Mouse (Mus musculus): ENCODE measurements around the gene Ndufv3. TPM values are rescaled to one million over a fixed set of nuclear protein-coding genes. Genes with fewer than 3 reads are reported as not detected.
A peak's percentile ranks its signal among the peaks of the same experiment; 100 is the strongest.

Gene Ndufv3
- polyA plus RNA-seq (2012; rRNA removed) = 79.5 and 101 TPM in 2 replicates

DNA sequence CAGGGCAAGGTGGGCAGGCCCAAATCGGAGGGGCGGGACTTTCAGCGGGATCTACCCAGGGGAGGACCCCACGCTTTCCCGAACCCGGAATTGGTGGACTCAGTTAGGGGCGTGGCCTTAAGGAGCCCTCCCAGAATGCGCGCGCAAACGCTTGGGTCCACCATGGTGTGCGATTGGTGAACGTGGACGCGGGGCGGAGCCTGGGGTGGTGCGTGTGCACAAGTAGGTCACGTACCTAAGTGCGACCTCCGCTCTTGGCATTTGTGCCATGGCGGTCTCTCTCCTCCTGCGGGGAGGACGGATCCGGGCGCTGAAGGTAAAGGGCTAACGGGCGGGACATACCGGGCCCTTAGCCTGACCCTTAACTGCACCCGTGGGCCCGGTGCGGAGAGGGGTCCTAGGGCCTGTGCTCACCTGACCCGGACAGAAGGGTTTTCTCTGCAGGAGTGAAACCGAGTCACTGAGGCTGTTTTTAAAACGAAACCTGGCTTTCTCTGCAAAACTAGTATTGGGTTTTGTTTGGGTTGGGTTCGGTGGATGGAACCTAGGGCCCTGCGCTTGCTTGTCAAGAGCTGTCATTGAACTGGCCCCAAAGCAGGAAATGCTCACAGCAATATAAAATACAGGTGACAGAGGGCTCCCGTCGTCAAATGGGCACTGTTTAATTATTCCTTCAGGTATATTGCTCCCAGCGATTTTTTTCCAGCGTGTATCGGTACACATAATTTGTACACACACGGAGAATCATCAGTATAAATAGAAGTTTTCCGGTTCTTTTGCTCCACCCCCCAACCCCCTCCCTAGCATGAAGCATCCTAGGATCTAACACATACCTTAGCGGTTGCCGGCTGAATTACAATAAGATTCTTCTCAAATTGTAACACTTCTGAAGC, at the start of gene Ndufv3, which contains the start of gene Wdr4:
Ndufv3 (plus strand) TSS at position 170 of the 893 bp plus-strand sequence.
Wdr4 (minus strand) TSS at position 35 of the 893 bp plus-strand sequence.
- peak; percentile 98 for DNase-seq
- Histone ChIP-seq H3K4me1 (ENCODE audit: control insufficient read depth, insufficient read depth, low read length) (no peaks in the 10 kb centered on the region; the same call in 1 of the 2 replicates), H3K4me3 (replicated peaks; ENCODE audit: extremely low read depth, low read depth, low read length) (peak within 1 kb of the TSS; percentile 83)
- TF ChIP-seq CTCF (IDR thresholded peaks at IDR 0.05; ENCODE audit: insufficient read depth, low read length) (no peak), POLR2A (IDR thresholded peaks at IDR 0.05; ENCODE audit: borderline replicate concordance, extremely low read depth, low read depth, low read length) (peak; percentile 97; the same call in 1 of the 2 replicates)
- WGBS = under 1% methylated on average over 45 of the region's 45 CpGs

DNA sequence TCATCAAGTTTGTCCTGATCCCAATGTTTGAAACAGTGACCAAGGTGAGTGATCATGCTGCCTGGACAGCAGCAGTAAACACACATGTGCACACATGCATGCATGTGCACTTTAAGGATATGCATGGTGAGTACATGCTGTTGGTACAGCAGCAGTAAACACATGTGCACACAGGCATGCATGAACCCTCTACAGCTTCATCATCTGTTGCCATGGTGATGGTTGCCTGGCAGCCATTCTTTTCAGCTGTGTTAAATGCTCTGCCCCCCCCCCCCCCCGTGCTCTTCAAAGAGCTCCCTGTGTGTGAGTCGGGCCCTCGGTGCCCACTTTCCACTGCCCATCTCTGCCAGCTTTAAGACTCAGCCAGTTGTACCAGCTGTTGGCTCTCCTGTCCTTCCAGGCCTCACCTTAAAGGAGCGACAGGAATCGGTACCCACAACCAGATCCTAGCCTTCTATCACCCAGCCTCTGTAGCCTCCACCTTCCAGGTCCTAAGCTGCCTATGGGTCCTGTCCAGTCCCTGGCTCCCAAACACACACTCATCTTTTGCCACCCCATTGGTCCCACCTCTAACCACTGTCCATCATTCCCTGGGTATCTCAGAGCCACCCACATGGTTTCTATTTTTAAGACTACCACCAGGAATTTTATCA, 49.0 kb upstream of the Ndufv3 start:
- 80% methylated on average over 5 of the region's 5 CpGs for WGBS
- DNase-seq = no peak

DNA sequence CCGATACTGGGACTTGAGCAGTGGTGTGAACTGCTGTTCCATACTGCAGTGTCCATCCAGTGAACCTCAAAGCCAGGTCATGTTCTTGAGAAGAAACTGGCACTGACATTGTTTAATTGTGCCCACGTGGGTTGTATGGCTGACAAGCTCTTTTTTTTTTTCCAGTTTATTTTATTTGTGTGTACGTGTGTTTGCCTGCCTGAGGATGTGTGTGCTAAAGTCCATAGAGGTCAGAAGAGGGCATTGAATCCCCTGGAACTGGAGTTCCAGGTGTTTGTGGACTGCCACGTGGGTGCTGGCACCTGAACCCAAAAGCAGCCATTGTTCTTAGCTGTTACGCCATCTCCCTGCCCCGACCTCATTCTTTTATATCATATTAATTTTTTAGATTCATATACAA, 45.5 kb upstream of the Ndufv3 start:
- H3K4me3 ChIP-seq (replicated peaks; ENCODE audit: extremely low read depth, low read depth, low read length) = no peak overlapping the region
- H3K4me1 ChIP-seq (ENCODE audit: control insufficient read depth, insufficient read depth, low read length) = no peaks in the 10 kb centered on the region
- no peak for DNase-seq
- 76% methylated on average over 6 of the region's 6 CpGs for WGBS
- TF ChIP-seq POLR2A (IDR thresholded peaks at IDR 0.05; ENCODE audit: borderline replicate concordance, extremely low read depth, low read depth, low read length) (no peak), CTCF (IDR thresholded peaks at IDR 0.05; ENCODE audit: insufficient read depth, low read length) (no peak)

More for the DNA sequence above, 49.0 kb upstream of the Ndufv3 start:
- H3K4me1 ChIP-seq (ENCODE audit: control insufficient read depth, insufficient read depth, low read length) = no peaks in the 10 kb centered on the region
- TF ChIP-seq POLR2A (IDR thresholded peaks at IDR 0.05; ENCODE audit: borderline replicate concordance, extremely low read depth, low read depth, low read length) (no peak), CTCF (IDR thresholded peaks at IDR 0.05; ENCODE audit: insufficient read depth, low read length) (no peak)
- H3K4me3 ChIP-seq (replicated peaks; ENCODE audit: extremely low read depth, low read depth, low read length) = no peak overlapping the region

DNA sequence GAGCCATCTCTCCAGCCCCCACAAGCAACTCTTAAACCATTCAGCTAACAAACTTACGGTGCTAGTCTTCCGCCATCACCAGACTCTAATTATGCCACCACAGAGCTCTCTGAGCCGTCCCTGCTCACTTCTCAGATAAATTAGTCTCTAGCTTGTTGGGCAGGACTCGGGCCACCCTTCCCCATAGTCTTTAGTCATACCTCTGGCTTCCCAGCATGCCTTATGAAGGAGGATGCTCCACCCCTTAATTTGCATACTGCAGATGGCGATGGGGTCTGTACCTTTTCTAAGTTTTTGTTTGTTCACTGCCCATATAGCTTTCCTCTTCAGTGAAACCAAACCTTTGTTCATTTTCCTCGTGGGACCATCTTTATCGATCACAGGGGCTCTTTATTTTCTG, 41.3 kb upstream of the Ndufv3 start:
- TF ChIP-seq CTCF (IDR thresholded peaks at IDR 0.05; ENCODE audit: insufficient read depth, low read length) (no peak), POLR2A (IDR thresholded peaks at IDR 0.05; ENCODE audit: borderline replicate concordance, extremely low read depth, low read depth, low read length) (no peak)
- DNase-seq = no peak
- no peak overlapping the region for H3K4me3 ChIP-seq (replicated peaks; ENCODE audit: extremely low read depth, low read depth, low read length)
- WGBS = 82% methylated on average over 7 of the region's 7 CpGs
- no peaks in the 10 kb centered on the region; the same call in 1 of the 2 replicates for H3K4me1 ChIP-seq (ENCODE audit: control insufficient read depth, insufficient read depth, low read length)

DNA sequence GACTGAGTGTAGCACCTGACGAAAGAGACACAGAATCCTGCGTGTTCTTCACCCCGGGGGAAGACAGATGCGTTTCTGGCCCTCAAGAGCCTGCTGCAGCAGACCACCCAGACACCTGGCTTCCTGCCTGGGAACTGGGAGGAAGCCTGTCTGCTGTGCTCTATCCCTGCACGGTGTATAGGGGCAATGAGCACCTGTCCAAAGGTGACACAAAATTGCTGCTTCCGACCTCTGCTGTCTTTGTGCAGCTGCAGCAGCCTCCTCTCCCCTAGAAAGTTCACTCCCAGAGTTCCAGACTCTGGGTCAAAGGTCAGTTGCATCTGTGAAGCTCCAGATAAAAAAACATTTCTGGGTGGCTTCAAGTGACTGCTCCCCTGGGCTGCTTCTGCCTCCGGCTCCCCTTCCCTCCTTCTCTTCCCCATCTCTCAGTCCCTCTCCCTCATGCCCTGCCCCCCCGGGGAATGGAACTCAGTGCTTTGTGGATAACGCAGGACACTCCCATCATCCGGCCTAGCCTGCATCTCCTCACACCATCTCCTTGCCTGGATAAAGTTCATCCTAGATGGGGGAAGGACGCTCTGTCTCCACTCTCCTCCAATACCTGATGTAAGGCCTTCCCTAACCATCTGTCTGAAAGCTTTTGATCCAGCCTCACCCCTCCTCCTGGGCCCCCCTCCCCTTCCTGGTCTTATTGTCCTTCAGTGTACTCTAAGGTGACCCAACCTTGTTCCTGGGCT, 40.6 kb upstream of the Ndufv3 start:
- no peaks in the 10 kb centered on the region; the same call in 1 of the 2 replicates for H3K4me1 ChIP-seq (ENCODE audit: control insufficient read depth, insufficient read depth, low read length)
- TF ChIP-seq POLR2A (IDR thresholded peaks at IDR 0.05; ENCODE audit: borderline replicate concordance, extremely low read depth, low read depth, low read length) = no peak
- no peak for TF ChIP-seq CTCF (IDR thresholded peaks at IDR 0.05; ENCODE audit: insufficient read depth, low read length)
- DNase-seq = no peak
- H3K4me3 ChIP-seq (replicated peaks; ENCODE audit: extremely low read depth, low read depth, low read length) = no peak overlapping the region
- WGBS = 59% methylated on average over 11 of the region's 11 CpGs

DNA sequence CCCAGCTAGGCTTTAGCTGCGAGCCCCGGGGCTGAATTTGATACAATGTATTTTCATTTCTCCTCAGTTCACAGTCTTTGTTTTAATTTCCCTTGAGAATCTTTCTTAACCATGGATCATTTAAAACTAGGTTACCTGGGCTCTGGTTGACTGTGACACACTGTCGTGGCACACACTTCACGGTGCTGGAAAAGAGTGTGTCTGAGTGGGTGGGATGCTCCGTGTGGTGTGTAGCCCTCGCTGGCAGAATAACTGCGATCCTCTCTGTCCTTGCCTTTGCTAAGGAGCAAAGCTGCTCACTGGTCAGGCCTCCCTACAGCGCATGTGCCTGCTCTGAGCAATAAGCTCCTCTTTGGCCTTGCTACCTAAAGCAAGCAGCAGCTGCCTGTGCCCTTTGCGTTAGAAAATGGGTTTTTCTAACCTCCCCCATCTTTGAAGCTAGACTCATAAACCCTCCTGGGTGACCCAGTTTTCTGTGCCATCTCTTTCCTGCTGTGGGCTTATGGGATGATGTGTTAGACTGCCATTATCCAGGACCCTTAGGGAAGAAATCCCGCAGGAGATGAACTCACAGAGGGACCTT, 33.2 kb upstream of the Ndufv3 start:
- no peaks in the 10 kb centered on the region; the same call in 1 of the 2 replicates for H3K4me1 ChIP-seq (ENCODE audit: control insufficient read depth, insufficient read depth, low read length)
- no peak for TF ChIP-seq POLR2A (IDR thresholded peaks at IDR 0.05; ENCODE audit: borderline replicate concordance, extremely low read depth, low read depth, low read length)
- no peak for TF ChIP-seq CTCF (IDR thresholded peaks at IDR 0.05; ENCODE audit: insufficient read depth, low read length)
- WGBS = 79% methylated on average over 10 of the region's 10 CpGs
- no peak for DNase-seq
- H3K4me3 ChIP-seq (replicated peaks; ENCODE audit: extremely low read depth, low read depth, low read length) = no peak overlapping the region

DNA sequence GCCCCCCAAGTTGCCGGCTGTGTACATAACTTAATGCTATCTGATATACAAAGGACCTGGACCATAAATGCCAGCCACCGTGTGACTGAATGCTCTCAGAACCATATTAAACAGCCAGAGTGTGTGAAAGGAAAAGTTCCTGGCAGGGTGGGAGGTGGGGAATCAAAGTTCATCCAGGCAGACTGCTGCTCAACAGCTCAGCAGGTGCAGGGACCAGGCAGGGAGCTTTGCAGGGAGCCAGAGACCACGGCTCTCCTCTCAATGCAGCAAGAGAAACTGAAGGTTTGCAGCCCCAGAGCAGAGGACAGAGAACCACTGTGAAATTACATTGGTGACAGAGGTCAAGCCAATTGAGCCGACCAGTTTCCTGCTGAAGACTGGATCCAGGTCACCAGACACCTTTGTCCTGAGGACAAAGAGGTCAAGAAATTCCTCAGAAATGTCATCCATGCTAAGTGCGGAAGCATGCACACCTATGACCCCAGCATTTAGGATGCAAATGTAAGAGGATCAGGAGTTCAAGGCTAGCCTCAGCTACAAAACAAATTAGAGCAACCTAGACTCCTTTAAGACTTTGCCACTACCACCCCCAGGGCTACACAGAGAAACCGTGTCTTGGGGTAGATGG, 32.4 kb upstream of the Ndufv3 start:
- no peak overlapping the region for H3K4me3 ChIP-seq (replicated peaks; ENCODE audit: extremely low read depth, low read depth, low read length)
- TF ChIP-seq POLR2A (IDR thresholded peaks at IDR 0.05; ENCODE audit: borderline replicate concordance, extremely low read depth, low read depth, low read length) = no peak
- no peak for DNase-seq
- H3K4me1 ChIP-seq (ENCODE audit: control insufficient read depth, insufficient read depth, low read length) = no peaks in the 10 kb centered on the region; the same call in 1 of the 2 replicates
- WGBS = 46% methylated on average over 6 of the region's 6 CpGs

DNA sequence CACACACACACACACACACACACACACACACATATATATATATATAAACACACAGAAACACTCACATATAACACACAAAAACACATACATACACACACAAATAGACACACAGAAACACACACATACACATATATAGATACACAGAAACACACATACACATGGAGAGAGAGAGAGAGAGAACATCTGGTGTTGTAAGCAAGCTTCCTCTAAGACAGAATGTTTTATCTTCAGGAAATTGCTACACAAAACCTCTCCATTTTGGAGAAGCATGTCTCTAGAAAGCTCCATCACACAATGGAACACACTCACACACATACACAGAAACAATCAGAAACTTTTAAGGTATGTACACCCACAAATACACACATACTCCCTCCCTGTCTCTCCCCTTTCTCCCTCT, 28.6 kb upstream of the Ndufv3 start:
- Histone ChIP-seq H3K4me1 (ENCODE audit: control insufficient read depth, insufficient read depth, low read length) (no peaks in the 10 kb centered on the region), H3K4me3 (replicated peaks; ENCODE audit: extremely low read depth, low read depth, low read length) (no peak overlapping the region)
- no peak for TF ChIP-seq POLR2A (IDR thresholded peaks at IDR 0.05; ENCODE audit: borderline replicate concordance, extremely low read depth, low read depth, low read length)
- TF ChIP-seq CTCF (IDR thresholded peaks at IDR 0.05; ENCODE audit: insufficient read depth, low read length) = no peak
- DNase-seq = no peak
